Mouse (Mus musculus) forebrain, embryonic 10.5 days (tissue): ENCODE results near the gene Hcn4. TPM values are rescaled to one million over a fixed set of nuclear protein-coding genes. Genes with fewer than 3 reads are reported as not detected.
A peak's percentile ranks its signal among the peaks of the same experiment; 100 is the strongest.

ENCODE experiments used
- DNase-seq: peaks from one replicate; pipeline ENCODE4 v3.0.0-alpha.2; 2017; ENCODE audit warnings: low spot score; ENCODE audit errors: extremely low spot score
- H3K27ac ChIP-seq: fragments of 300-500 bp; sonication (generic); 2 replicates; pipeline ENCODE4 v1.5.1; 2016; ENCODE audit warnings: mild to moderate bottlenecking
- H3K27me3 ChIP-seq: fragments of 300-500 bp; sonication (generic); 2 replicates; pipeline ENCODE4 v1.6.1; 2016; ENCODE audit warnings: mild to moderate bottlenecking; ENCODE audit not compliant: poor library complexity, severe bottlenecking
- H3K36me3 ChIP-seq: fragments of 300-500 bp; sonication (generic); replicated peaks from 2 replicates; pipeline ENCODE4 v1.6.1; 2016; ENCODE audit warnings: mild to moderate bottlenecking, moderate library complexity
- H3K4me1 ChIP-seq: fragments of 300-500 bp; sonication (generic); 2 replicates; pipeline ENCODE4 v1.6.1; 2016
- H3K4me3 ChIP-seq: fragments of 300-500 bp; sonication (generic); 2 replicates; pipeline ENCODE4 v1.5.1; 2016; ENCODE audit warnings: mild to moderate bottlenecking, moderate library complexity
- H3K9me3 ChIP-seq: fragments of 300-500 bp; sonication (generic); 2 replicates; pipeline ENCODE4 v1.6.1; 2016; ENCODE audit warnings: mild to moderate bottlenecking, moderate library complexity
- WGBS: fragments of 180-500 bp; shearing (Covaris S2); methylation state at CpG from one replicate; pipeline ENCODE4 v1.1.7; 2016; 5-methylcytosine and 5-hydroxymethylcytosine counted together
- polyA plus RNA-seq: library from polyadenylated mRNA; unstranded; fragments of >200 nt; fragmentation: Nextera tagmentation; extraction: Ambion mirVana; gene quantifications from 2 replicates; pipeline ENCODE4 v1.2.1, GENCODE M21; 2016

The Hcn4 gene
- polyA plus RNA-seq, 1 experiment from 2014 or later: 0.30 TPM

DNA sequence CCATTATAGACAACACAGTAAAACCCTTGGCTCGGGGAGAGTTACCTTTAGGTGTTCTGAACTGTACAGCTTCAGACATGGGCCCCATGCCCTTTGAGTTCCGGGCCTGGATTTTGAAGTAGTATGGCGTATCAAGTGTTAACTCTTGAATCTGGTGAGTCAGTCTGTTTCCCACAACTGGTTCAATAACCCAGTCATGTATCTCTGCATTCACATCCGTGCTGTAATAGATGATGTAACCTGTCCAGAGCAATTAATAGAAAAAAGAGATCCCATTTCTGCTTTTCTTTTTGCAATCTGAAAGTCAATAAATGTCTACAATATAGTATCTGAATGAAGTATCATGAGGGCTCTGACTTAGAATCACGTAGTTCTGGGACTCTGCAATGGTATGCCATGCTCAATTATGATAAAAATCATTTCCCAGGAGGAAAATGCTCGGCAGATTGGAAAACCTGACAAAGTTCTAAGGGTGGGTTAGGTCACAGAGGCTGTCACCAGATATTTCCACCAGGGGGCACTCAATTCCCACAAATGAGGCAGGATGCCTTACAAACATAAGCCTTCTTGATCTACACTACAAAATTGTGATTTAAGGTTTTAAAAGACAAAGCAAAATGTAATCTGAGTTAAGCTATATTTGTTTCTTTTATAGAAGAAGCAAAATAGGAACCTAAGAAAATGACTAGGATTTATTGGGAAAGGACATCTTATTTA, 79.8 kb downstream of the Hcn4 start:
- Histone ChIP-seq H3K4me3 (no peak overlapping the region), H3K9me3 (no peaks in the 10 kb centered on the region), H3K27me3 (no peaks in the 10 kb centered on the region), H3K4me1 (no peaks in the 10 kb centered on the region), H3K36me3 (peaks cover 68% of the 10 kb centered on the region), H3K27ac (no peak overlapping the region)
- 81% methylated on average over 6 of the region's 6 CpGs for WGBS
- DNase-seq: peak; percentile 35

Other genes with a start within 250 kb of the Hcn4 start
- gene Nptn, start 241.2 kb upstream of the Hcn4 start, polyA plus RNA-seq: 48.0 and 50.7 TPM in 2 replicates
- gene Rec114, start 79.4 kb upstream of the Hcn4 start, polyA plus RNA-seq: 0.91 and 0.97 TPM in 2 replicates
- gene Neo1, start 213.0 kb downstream of the Hcn4 start, polyA plus RNA-seq: 26.7 and 28.8 TPM in 2 replicates